Mouse (Mus musculus): ENCODE results near the gene Spcs3.

Gene Spcs3

DNA sequence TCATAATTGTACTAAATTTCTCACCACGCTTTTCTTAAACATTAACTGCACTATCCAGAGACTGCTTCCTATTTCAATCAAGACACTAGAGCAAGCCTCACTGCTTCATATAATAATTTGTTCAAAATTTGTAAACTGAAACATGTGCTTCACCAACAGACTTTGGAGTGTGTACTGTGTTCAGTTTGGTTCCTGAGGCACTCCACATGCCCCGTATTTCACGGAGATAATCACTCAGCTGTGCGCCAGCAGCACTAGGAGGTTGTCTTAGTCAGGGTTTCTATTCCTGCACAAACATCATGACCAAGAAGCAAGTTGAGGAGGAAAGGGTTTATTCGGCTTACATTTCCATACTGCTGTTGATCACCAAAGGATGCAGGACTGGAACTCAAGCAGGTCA, 17.6 kb downstream of the Spcs3 start:
- in situ Hi-C loops (cut with MboI; ENCODE audit: low pct_unique_long_range_greater_than_20kb in 1 of 2, low sequenced_read_pairs in 2 of 2, unreplicated experiment in 1 of 2), result loop anchor here in 1 of 2 experiments (25.0 kb wide), 1 partner anchor 150 kb away; no protein-coding TSS in a partner anchor

DNA sequence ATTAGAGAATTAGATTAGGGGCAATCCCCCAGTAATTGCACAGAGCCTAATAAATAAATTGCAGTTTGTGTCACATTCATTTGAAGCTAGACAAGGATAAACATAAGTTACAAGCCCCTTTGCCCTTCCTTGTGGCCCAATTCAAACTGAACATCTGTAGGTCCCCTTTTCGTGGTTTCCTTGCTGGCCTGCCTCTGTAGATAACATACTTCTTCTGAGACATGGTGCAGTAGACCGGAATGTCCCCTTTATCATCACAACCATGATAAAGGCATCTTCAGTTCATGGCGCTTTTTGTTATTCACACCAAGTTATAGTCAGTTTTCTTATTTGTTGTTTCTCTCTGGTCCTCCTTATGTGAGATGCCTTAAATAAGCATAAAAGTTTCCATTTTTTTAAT, 18.0 kb downstream of the Spcs3 start:
- in situ Hi-C loops (cut with MboI; ENCODE audit: low pct_unique_long_range_greater_than_20kb in 1 of 2, low sequenced_read_pairs in 2 of 2, unreplicated experiment in 1 of 2), result loop anchor here in 1 of 2 experiments (25.0 kb wide), 1 partner anchor 151 kb away; no protein-coding TSS in a partner anchor

DNA sequence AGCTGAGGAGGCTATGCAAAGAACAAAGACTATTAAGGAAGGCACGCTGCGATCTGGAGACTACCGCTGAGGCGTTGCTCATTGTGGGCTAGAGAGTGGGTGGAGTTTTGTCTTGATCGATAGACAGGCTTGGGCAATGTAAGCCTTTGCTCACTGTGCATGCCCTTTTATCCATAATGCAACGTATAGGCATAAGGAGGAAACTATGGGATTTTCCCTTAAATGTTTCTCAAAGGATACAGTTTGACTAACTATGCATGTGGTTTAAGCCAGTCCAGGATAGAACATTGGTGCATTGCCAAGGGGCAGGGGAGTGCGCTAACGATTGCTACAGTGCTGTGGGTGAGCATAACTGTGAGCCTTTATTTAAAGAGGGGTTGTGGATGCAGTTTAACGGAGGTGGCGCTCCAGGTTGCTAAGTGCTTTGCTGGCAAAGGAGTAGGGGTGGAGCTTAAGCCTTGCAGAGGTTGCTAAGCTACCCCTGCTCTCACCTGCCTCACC, 20.5 kb downstream of the Spcs3 start:
- in situ Hi-C loops (cut with MboI; ENCODE audit: low pct_unique_long_range_greater_than_20kb in 1 of 2, low sequenced_read_pairs in 2 of 2, unreplicated experiment in 1 of 2), result loop anchor here in 1 of 2 experiments (25.0 kb wide), 1 partner anchor 153 kb away; no protein-coding TSS in a partner anchor

DNA sequence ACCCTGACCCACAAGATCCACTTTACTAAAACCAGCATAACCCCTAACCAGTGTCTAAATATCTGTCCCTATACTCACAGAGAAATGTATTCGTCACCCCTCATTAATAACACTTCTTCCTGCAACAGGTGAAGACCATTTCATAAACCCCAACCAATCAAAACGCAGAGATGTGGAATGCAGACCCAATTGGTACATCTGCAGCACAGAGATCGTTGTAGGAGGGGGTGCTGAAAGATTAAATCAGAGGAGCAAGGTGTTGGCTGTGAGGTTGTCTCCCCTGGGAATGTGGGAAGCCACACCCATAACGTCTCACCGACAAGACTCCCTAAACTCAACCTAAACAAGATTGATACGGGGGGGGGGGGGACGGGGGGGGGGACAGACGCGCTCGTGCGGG, 21.0 kb downstream of the Spcs3 start:
- in situ Hi-C loops (cut with MboI; ENCODE audit: low pct_unique_long_range_greater_than_20kb in 1 of 2, low sequenced_read_pairs in 2 of 2, unreplicated experiment in 1 of 2), result loop anchor here in 1 of 2 experiments (25.0 kb wide), 1 partner anchor 153 kb away; no protein-coding TSS in a partner anchor

DNA sequence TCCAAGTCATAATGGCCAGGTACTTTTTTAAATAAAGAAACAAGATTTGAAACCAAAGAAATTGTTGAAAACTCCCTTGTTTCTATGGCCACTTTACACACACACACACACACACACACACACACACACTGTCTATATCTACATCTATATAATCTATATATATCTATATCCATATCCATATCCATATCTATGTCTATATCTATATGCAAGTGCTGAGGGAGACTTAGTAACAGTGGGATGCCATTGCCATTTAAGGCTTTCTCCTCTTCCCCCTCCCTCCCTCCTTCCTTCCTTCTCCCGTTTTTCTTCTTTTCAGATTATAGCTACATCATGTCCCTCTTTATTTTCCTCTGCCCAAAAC, 21.7 kb downstream of the Spcs3 start:
- in situ Hi-C loops (cut with MboI; ENCODE audit: low pct_unique_long_range_greater_than_20kb in 1 of 2, low sequenced_read_pairs in 2 of 2, unreplicated experiment in 1 of 2), result loop anchor here in 1 of 2 experiments (25.0 kb wide), 1 partner anchor 154 kb away; no protein-coding TSS in a partner anchor

DNA sequence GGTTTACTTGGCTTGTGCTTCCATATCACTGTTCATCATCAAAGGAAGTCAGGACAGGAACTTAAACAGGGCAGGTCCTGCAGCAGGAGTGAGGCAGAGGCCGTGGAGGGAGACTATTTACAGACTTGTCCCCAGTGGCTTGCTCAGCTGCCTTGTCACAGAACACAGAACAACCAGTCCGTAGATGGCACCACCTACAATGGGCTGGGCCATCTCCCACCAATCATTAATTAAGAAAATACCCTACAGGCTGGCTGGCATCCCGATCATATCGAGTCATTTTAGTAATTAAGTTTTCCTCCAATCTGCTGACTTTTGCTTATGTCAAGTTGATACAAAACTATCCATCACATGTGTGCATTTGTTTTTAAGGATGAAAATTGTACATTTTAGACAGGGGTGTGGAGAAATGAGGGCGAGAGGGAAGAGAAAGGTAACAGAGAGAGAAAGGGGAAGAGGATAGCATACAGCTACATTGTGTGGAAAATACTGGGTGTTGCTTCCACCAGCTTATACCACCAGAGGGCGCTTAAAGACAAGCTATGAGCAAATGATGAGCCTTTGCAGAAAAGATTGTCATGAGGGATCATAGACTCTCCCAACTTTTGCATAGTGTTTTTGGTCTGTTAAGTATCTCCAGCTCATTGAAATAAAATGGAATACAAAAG, 22.2 kb downstream of the Spcs3 start:
- in situ Hi-C loops (cut with MboI; ENCODE audit: low pct_unique_long_range_greater_than_20kb in 1 of 2, low sequenced_read_pairs in 2 of 2, unreplicated experiment in 1 of 2), result loop anchor here in 1 of 2 experiments (25.0 kb wide), 1 partner anchor 155 kb away; no protein-coding TSS in a partner anchor

DNA sequence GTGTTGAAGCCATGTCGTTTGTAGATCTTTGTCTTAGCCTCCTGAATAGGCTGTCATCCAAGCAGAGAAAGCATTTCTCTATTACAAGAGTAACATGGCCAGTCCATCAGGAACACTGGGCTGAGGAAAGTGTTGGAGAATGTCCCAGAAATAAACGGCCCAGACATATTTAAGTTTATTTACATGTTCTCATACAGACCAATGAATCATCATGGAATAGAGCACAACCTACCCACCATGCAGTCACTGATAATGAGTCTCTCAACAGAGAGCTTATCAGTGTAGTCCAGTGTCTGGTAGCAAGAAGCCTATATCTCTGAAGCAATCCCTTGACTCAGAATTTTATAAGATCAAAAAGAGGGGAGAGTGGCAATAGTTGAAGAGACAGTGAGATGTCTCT, 24.7 kb downstream of the Spcs3 start:
- in situ Hi-C loops (cut with MboI; ENCODE audit: low pct_unique_long_range_greater_than_20kb in 1 of 2, low sequenced_read_pairs in 2 of 2, unreplicated experiment in 1 of 2), result loop anchor here in 1 of 2 experiments (25.0 kb wide), 1 partner anchor 157 kb away; no protein-coding TSS in a partner anchor

DNA sequence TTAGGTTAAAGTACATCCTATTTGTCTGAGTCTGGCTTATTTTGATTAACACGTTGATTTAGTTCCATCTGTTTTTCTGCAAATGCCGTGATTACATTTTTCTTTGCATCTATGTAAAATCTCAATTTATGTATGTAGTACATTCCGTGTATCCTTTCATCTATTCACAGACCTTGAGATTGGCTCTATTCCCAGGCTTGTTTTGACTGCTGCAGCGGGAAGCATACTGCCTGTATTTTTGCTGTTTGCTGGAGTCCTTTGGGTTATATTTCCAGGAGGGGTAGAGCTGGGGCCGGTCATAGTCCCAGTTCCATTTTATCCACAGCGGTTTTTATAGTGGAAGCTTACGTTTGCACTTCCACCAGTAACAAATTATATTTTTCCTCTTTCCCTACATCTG, 26.7 kb downstream of the Spcs3 start:
- in situ Hi-C loops (cut with MboI; ENCODE audit: low pct_unique_long_range_greater_than_20kb in 1 of 2, low sequenced_read_pairs in 2 of 2, unreplicated experiment in 1 of 2), result loop anchor here in 1 of 2 experiments (25.0 kb wide), 1 partner anchor 159 kb away; no protein-coding TSS in a partner anchor

DNA sequence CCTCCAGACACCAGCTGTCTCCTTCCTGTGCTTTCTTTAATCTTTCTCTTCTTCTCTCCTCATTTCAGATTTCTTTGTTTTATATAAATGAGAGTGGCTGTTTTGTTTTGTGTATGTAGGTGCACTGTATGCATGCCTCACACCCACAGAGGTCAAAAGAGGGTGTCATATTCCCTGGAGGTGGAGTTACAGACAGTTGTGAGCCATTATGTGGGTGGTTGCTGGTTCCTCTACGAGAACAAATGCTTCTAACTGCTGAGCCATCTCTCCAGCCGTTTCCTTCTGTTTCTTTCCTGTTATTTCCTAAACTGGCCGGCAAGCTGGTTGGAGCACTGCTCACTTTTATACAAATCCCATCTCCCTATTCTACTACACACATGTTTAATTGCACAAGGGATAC, 35.9 kb downstream of the Spcs3 start:
- in situ Hi-C loops (cut with MboI; ENCODE audit: low pct_unique_long_range_greater_than_20kb in 1 of 2, low sequenced_read_pairs in 2 of 2, unreplicated experiment in 1 of 2), result loop anchor here in 1 of 2 experiments (25.0 kb wide), 1 partner anchor 632 kb away; no protein-coding TSS in a partner anchor

DNA sequence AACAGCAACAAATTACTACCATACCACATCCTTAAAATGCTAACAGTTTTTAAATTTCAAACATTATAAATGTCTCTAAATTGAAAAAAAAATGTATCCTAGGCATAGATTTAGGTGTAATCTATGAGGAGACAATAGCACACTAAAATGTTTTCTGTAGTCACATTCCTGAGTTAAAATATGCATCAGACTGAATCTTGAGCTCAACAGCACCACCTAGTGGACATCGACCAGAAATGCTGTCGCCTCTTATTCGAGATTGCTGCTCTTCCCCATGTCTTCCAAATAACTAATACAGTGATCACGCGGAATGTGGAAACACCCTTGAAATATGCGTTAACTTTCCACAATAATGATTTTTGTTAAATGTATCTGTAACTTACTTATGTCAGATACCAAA, 36.7 kb downstream of the Spcs3 start:
- in situ Hi-C loops (cut with MboI; ENCODE audit: low pct_unique_long_range_greater_than_20kb in 1 of 2, low sequenced_read_pairs in 2 of 2, unreplicated experiment in 1 of 2), result loop anchor here in 1 of 2 experiments (25.0 kb wide), 1 partner anchor 631 kb away; no protein-coding TSS in a partner anchor

DNA sequence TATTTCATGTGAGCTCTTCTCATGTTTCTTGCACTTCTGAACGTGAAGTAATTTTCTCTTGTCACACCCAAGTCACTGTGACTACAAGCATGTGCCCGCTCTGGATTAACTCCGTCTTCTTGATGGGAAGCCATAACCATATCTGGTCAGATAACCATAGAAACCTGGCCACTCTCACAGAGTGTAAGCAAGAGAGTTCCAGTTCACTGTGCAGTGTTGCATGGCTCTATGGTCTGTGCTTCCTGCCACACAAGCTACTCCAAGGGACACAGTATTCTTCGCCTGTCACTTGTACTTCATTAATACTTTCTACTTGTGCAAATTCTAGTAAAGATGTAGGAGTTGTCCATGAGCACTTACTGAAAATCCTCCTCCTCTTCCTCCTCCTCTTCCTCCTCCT, 37.9 kb downstream of the Spcs3 start:
- in situ Hi-C loops (cut with MboI; ENCODE audit: low pct_unique_long_range_greater_than_20kb in 1 of 2, low sequenced_read_pairs in 2 of 2, unreplicated experiment in 1 of 2), result loop anchor here in 1 of 2 experiments (25.0 kb wide), 1 partner anchor 630 kb away; no protein-coding TSS in a partner anchor

DNA sequence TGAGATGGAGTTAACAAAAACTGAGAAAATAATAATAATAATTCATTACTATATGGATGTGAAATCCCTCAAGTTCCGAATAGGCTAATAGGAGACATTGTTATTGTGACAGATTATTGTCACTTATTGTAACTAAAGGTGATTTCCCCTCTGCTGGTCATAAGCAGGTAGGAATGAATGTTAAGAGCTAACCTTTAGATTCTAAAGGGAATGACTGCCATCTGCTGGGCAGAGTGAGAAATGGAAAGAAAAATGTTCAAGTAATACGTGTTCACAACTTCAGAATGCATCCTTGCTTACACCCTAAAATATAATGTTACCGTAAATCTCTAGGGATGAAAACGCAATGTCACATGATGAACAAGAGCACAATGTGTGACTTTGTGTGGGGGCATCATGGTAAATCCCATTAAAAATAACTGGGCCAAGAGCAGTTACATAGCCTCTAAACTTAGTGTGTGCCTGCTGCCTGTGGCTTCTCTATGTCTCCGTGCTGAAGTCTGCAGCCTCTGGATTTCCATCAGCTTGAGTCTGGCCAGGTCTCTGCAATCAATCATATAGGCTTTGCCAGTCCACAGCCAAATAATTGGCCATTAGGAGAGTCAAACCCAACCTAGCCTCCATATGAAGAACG, 38.6 kb downstream of the Spcs3 start:
- in situ Hi-C loops (cut with MboI; ENCODE audit: low pct_unique_long_range_greater_than_20kb in 1 of 2, low sequenced_read_pairs in 2 of 2, unreplicated experiment in 1 of 2), result loop anchor here in 1 of 2 experiments (25.0 kb wide), 1 partner anchor 629 kb away; no protein-coding TSS in a partner anchor

DNA sequence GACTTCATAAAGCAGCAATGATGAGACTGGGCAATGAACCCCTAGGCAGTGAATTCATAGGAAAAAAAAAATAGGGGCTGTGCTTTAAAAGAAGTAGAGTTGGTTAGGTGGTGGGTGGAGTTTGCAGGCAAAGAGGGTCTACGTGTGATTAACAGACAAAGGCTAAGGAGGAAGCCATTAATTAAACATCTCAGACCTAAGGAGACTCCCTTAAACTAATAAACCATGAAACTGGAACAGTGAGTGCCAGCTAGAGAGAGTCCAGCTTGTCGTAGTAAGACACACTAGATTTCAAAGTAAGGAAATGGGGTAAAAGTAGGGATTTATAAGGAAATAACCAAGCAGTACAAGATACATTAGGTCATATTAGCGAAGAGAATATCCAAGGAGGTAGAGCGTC, 41.4 kb downstream of the Spcs3 start:
- in situ Hi-C loops (cut with MboI; ENCODE audit: low pct_unique_long_range_greater_than_20kb in 1 of 2, low sequenced_read_pairs in 2 of 2, unreplicated experiment in 1 of 2), result loop anchor here in 1 of 2 experiments (25.0 kb wide), 1 partner anchor 626 kb away; no protein-coding TSS in a partner anchor

DNA sequence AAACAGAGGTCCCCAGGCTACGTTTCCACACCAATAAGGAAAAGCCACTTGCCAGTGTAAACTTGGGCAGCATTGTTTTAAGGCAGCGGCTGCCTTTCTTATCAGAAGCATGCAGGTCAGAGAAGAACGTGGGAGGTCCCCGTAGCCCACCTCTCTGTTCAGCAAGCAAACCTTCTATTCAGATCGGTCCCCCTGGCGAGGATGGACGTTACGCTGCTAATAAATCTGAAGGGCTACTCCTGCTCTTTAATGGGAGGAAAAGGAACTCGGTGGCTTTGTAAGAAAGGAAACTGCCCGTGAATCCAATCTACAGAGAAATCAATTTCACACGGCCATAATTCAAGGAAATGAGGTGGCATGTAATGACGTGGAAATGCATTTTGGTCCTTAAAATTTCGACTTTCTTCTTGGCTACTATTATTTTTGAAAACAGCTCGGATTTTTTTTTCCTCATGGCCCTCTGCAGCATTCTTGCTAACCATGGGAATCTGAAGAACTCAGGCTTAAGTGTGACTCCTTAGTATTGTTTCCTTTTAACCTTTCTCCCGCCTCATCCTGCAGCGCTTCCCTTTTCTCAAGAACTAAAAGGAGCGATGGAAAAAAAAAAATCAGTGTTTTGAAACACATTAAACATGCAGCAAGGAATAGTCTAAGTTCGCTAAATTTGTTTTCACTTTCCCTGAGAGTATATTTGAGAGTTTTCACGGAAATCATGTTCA, 43.1 kb downstream of the Spcs3 start:
- in situ Hi-C loops (cut with MboI; ENCODE audit: low pct_unique_long_range_greater_than_20kb in 1 of 2, low sequenced_read_pairs in 2 of 2, unreplicated experiment in 1 of 2), result loop anchor here in 1 of 2 experiments (25.0 kb wide), 1 partner anchor 624 kb away; no protein-coding TSS in a partner anchor

Measured in mouse embryonic stem cell (cell line).